Mouse (Mus musculus): ENCODE data around the gene Fnbp1l.

Fnbp1l gene

GRCm38 (mm10) chr3:122606105-122606801 lies 13.3 kb downstream of the Fnbp1l start:
- no peak for DNase-seq (ENCODE audit: low read depth, low spot score)

GRCm38 (mm10) chr3:122603229-122603628 lies 16.3 kb downstream of the Fnbp1l start:
- DNase-seq (ENCODE audit: low read depth, low spot score): no peak

- no peak for DNase-seq (ENCODE audit: low read depth, low spot score)
These were observed 17.1 kb downstream of the Fnbp1l start for GRCm38 (mm10) chr3:122602370-122602769.

GRCm38 (mm10) chr3:122599291-122599690 lies 20.2 kb downstream of the Fnbp1l start:
- DNase-seq (ENCODE audit: low read depth, low spot score): no peak

- no peak for DNase-seq (ENCODE audit: low read depth, low spot score)
These were observed 28.7 kb downstream of the Fnbp1l start for GRCm38 (mm10) chr3:122590804-122591203.

- no peak for DNase-seq (ENCODE audit: low read depth, low spot score)
These were observed 29.2 kb downstream of the Fnbp1l start for GRCm38 (mm10) chr3:122590346-122590745.

GRCm38 (mm10) chr3:122586918-122587641 lies 32.4 kb downstream of the Fnbp1l start:
- no peak for DNase-seq (ENCODE audit: low read depth, low spot score)

- no peak for DNase-seq (ENCODE audit: low read depth, low spot score)
These were observed 42.2 kb downstream of the Fnbp1l start for GRCm38 (mm10) chr3:122577360-122577759.

GRCm38 (mm10) chr3:122574921-122575320 lies 44.6 kb downstream of the Fnbp1l start:
- DNase-seq (ENCODE audit: low read depth, low spot score): no peak

GRCm38 (mm10) chr3:122573426-122574286 lies 45.9 kb downstream of the Fnbp1l start:
- no peak for DNase-seq (ENCODE audit: low read depth, low spot score)

GRCm38 (mm10) chr3:122566549-122566948 lies 53.0 kb downstream of the Fnbp1l start:
- no peak for DNase-seq (ENCODE audit: low read depth, low spot score)

- DNase-seq (ENCODE audit: low read depth, low spot score): no peak
These were observed 53.4 kb downstream of the Fnbp1l start for GRCm38 (mm10) chr3:122566112-122566511.

- no peak for DNase-seq (ENCODE audit: low read depth, low spot score)
These were observed 54.2 kb downstream of the Fnbp1l start for GRCm38 (mm10) chr3:122565285-122565684.

- no peak for DNase-seq (ENCODE audit: low read depth, low spot score)
These were observed 61.7 kb downstream of the Fnbp1l start for GRCm38 (mm10) chr3:122557766-122558165.

- DNase-seq (ENCODE audit: low read depth, low spot score): no peak
These were observed 68.3 kb downstream of the Fnbp1l start for GRCm38 (mm10) chr3:122551174-122551573.

GRCm38 (mm10) chr3:122547469-122547868 lies 72.0 kb downstream of the Fnbp1l start:
- no peak for DNase-seq (ENCODE audit: low read depth, low spot score)

- DNase-seq (ENCODE audit: low read depth, low spot score): no peak
These were observed 74.2 kb downstream of the Fnbp1l start for GRCm38 (mm10) chr3:122545346-122545745.

- no peak for DNase-seq (ENCODE audit: low read depth, low spot score)
These were observed 78.6 kb downstream of the Fnbp1l start for GRCm38 (mm10) chr3:122540918-122541317.

- no peak for DNase-seq (ENCODE audit: low read depth, low spot score)
These were observed 79.4 kb downstream of the Fnbp1l start for GRCm38 (mm10) chr3:122539961-122540690.

GRCm38 (mm10) chr3:122538851-122539250 lies 80.7 kb downstream of the Fnbp1l start:
- DNase-seq (ENCODE audit: low read depth, low spot score): no peak

- no peak for DNase-seq (ENCODE audit: low read depth, low spot score)
These were observed 83.4 kb downstream of the Fnbp1l start for GRCm38 (mm10) chr3:122535938-122536703.
